Mouse (Mus musculus) embryonic facial prominence, embryonic 11.5 days (tissue): ENCODE measurements around the gene Keg1. TPM values are rescaled to one million over a fixed set of nuclear protein-coding genes. Genes with fewer than 3 reads are reported as not detected.

Experiments
- polyA plus RNA-seq: library from polyadenylated mRNA; unstranded; fragments of >200 nt; fragmentation: Nextera tagmentation; extraction: Ambion mirVana; gene quantifications from 2 replicates; pipeline ENCODE4 v1.2.1, GENCODE M21; 2014

Keg1 gene
- polyA plus RNA-seq, 1 experiment from 2014 or later: not detected

Other genes with a start within 250 kb of the Keg1 start
- 0.39 and 0.60 TPM in 2 replicates for gene Mpeg1, start 235.0 kb upstream of the Keg1 start, polyA plus RNA-seq
- gene Dtx4, start 194.3 kb upstream of the Keg1 start, polyA plus RNA-seq: 14.0 and 14.4 TPM in 2 replicates
- 29.4 and 33.4 TPM in 2 replicates for gene Fam111a, start 150.0 kb upstream of the Keg1 start, polyA plus RNA-seq
- 0.13 and 0.18 TPM in 2 replicates for gene Gm4952, start 95.8 kb upstream of the Keg1 start, polyA plus RNA-seq
- not detected in 2 replicates for gene Glyat, start 62.5 kb upstream of the Keg1 start, polyA plus RNA-seq
- not detected in 2 replicates for gene Olfr1442, start 25.3 kb upstream of the Keg1 start, polyA plus RNA-seq
- gene Olfr1443, start 17.7 kb upstream of the Keg1 start, polyA plus RNA-seq: not detected in 2 replicates
- gene Cntf, start 69.8 kb downstream of the Keg1 start, polyA plus RNA-seq: 0.22 and 0.77 TPM in 2 replicates
- 10.5 and 11.0 TPM in 2 replicates for gene Zfp91, start 100.3 kb downstream of the Keg1 start, polyA plus RNA-seq
- gene Lpxn, start 100.4 kb downstream of the Keg1 start, polyA plus RNA-seq: 0.77 and 0.80 TPM in 2 replicates
- gene Gm5244, start 150.9 kb downstream of the Keg1 start, polyA plus RNA-seq: not detected in 2 replicates
- not detected in 2 replicates for gene Olfr1444, start 161.5 kb downstream of the Keg1 start, polyA plus RNA-seq
- not detected in 2 replicates for gene Olfr1445, start 188.1 kb downstream of the Keg1 start, polyA plus RNA-seq
- not detected in 2 replicates for gene Olfr1446, start 197.7 kb downstream of the Keg1 start, polyA plus RNA-seq
- gene Olfr1447, start 208.0 kb downstream of the Keg1 start, polyA plus RNA-seq: not detected in 2 replicates
- gene Olfr1448, start 228.6 kb downstream of the Keg1 start, polyA plus RNA-seq: not detected in 2 replicates
- not detected in 2 replicates for gene Olfr1449, start 235.1 kb downstream of the Keg1 start, polyA plus RNA-seq